Mouse (Mus musculus) G1E (cell line): Measurements from ENCODE around the gene RPS10-NUDT3.

Experiments
- CTCF ChIP-seq: IDR thresholded peaks from 2 replicates; pipeline ENCODE4 v1.5.1; 2012; ENCODE audit warnings: low read depth, low read length, inconsistent platforms, mixed read lengths
- GATA1 ChIP-seq: IDR thresholded peaks from 2 replicates; pipeline ENCODE4 v1.6.1; 2012; ENCODE audit warnings: borderline replicate concordance, low read length, inconsistent platforms, mixed read lengths
- TAL1 ChIP-seq: conservative IDR thresholded peaks from 2 replicates; pipeline ENCODE4 v1.6.1; 2012; ENCODE audit warnings: low read depth, low read length, inconsistent platforms, mixed read lengths

DNA sequence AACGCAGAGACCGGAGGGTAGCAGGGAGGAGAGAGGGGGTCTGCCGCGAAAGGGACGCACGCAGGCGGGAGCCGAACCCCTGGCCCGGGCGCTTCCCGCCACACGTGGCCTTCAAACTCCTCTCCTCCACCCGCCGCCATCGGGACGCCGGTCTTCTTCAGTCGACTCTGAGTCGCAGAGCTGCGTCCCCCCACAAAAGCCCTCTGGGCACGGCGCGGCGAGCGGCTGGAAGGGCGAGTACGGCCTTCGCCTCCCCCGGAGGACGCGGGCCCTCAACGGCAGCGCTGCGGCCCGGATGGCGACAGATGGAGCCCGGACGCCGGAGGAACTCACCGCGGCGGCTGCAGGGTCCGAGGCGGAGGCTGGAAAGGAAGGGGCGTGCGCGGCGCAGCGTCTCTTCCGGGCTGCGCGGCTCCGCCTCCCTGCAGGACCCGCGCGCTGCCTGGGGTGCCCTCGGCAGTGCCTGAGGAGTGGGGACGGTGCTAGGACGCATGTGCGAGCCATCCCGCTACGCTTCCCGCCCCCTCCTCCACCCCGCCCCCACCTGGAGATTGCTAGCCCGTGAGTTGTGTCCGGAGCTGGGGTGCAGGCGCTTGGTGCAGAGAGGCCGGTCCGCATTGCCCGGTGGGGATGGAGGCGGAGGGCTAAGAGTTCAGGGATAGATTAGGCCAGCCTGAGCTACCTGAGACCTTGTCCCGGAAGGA lies at the start of gene RPS10-NUDT3:
- TF ChIP-seq CTCF (no peak), GATA1 (no peak), TAL1 (no peak)
